Mouse (Mus musculus): ENCODE data around the gene Nek3.

GRCm38 (mm10) chr8:22192660-22193431, 26.6 kb upstream of the Nek3 start, which contains the start of gene Vps36:
- TF ChIP-seq POLR2A (IDR thresholded peaks at IDR 0.05; ENCODE audit: insufficient read depth, low read depth, low read length) = peak; percentile 52; the same call in 1 of the 2 replicates
- peak; percentile 96 for TF ChIP-seq CTCF (IDR thresholded peaks at IDR 0.05)
- no peak for TF ChIP-seq EP300 (IDR thresholded peaks at IDR 0.05; ENCODE audit: insufficient read depth, low read depth, low read length)

Data from heart, adult 2 months (tissue).